Mouse (Mus musculus) heart, embryonic 15.5 days (tissue): ENCODE data around the gene Orm1. TPM values are rescaled to one million over a fixed set of nuclear protein-coding genes. Genes with fewer than 3 reads are reported as not detected.

Experiments used
- ATAC-seq: fragments of 200-750 bp; cut with Nextera tagmentation; replicated peaks from 2 replicates; pipeline ENCODE4 v1.8.0; 2017; ENCODE audit warnings: low read depth, moderate TSS enrichment; ENCODE audit not compliant: insufficient number of reproducible peaks, insufficient read depth, low FRiP score
- H3K27ac ChIP-seq: fragments of 300-500 bp; sonication (generic); 2 replicates; pipeline ENCODE4 v1.5.1; 2015; ENCODE audit warnings: mild to moderate bottlenecking, inconsistent platforms
- H3K27me3 ChIP-seq: fragments of 300-500 bp; sonication (generic); 2 replicates; pipeline ENCODE4 v1.6.1; 2015; ENCODE audit warnings: inconsistent platforms
- H3K36me3 ChIP-seq: fragments of 300-500 bp; sonication (generic); 2 replicates; pipeline ENCODE4 v1.6.1; 2015; ENCODE audit warnings: mild to moderate bottlenecking, inconsistent platforms
- H3K4me1 ChIP-seq: fragments of 300-500 bp; sonication (generic); replicated peaks from 2 replicates; pipeline ENCODE4 v1.6.1; 2015; ENCODE audit warnings: inconsistent platforms
- H3K4me2 ChIP-seq: fragments of 300-500 bp; sonication (generic); 2 replicates; pipeline ENCODE4 v1.6.1; 2015; ENCODE audit warnings: inconsistent platforms, mild to moderate bottlenecking, moderate library complexity
- H3K4me3 ChIP-seq: fragments of 300-500 bp; sonication (generic); 2 replicates; pipeline ENCODE4 v1.5.1; 2015; ENCODE audit warnings: mild to moderate bottlenecking, inconsistent platforms
- H3K9ac ChIP-seq: fragments of 300-500 bp; sonication (generic); 2 replicates; pipeline ENCODE4 v1.6.1; 2015; ENCODE audit warnings: mild to moderate bottlenecking, inconsistent platforms
- H3K9me3 ChIP-seq: fragments of 300-500 bp; sonication (generic); replicated peaks from 2 replicates; pipeline ENCODE4 v1.6.1; 2016; ENCODE audit warnings: inconsistent platforms
- WGBS: fragments of 180-500 bp; shearing (Covaris S2); methylation state at CpG from one replicate; pipeline ENCODE4 v1.1.7; 2015; ENCODE audit warnings: mixed read lengths; 5-methylcytosine and 5-hydroxymethylcytosine counted together
- polyA plus RNA-seq: library from polyadenylated mRNA; unstranded; fragments of >200 nt; fragmentation: Nextera tagmentation; extraction: Ambion mirVana; gene quantifications from 2 replicates; pipeline ENCODE4 v1.2.1, GENCODE M21; 2015

Orm1 gene
- polyA plus RNA-seq, 1 experiment from 2014 or later: not detected

DNA sequence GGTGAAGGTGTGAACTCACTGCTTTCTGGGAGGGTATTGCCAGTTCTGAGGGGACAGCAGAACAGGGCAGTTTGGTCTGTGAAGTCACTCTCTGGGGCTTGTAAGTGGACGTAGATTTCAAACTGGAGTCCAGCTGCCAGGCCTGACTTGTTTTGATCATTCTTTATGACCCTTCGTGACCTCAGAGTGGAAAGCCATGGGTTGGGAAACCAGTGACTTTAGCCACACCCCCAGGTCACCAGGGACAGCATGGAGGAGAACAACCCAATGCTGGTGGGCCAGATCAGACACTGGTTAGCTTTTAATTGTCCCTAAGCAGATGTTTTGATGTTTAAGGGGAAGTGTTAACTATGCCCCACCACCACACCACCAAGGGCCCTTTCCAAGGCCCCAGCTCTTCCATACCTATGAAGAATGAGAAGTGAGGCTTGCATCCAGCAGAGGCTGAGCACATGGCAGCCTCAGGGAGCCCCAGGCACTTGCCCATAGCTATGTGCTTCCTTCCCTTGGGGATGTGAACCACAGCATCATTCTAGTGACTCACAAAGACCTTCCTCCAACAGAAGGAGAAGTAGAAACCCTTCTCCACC lies 12.7 kb downstream of the Orm1 start:
- Histone ChIP-seq H3K9me3 (no peaks in the 10 kb centered on the region), H3K36me3 (no peaks in the 10 kb centered on the region), H3K4me1 (peaks cover 9% of the 10 kb centered on the region), H3K4me3 (no peak overlapping the region), H3K27me3 (no peaks in the 10 kb centered on the region), H3K9ac (no peak overlapping the region), H3K27ac (no peak overlapping the region), H3K4me2 (no peak overlapping the region)
- no peak for ATAC-seq
- WGBS: 74% methylated on average over 2 of the region's 2 CpGs

DNA sequence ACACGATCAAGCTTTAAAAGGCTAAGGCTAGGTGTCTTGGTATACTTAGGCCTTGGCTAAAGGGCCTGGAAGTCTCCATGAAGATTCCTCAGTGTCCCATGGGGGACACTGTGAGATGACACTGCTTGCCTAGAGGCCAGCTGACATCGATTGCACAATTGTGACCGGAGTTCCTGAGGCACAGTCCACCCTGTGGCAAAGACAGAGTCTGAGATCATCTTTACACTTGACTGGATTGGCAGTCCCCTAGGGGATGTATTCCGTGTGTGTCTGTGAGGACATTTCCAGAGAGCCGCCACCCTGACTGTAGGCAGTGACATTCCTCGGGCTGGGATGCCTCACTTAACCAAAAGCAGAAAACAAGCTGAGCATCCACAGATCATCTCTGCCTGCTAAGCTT lies 15.5 kb downstream of the Orm1 start:
- Histone ChIP-seq H3K27ac (no peak overlapping the region), H3K36me3 (no peaks in the 10 kb centered on the region), H3K4me1 (peaks cover 9% of the 10 kb centered on the region), H3K4me2 (no peak overlapping the region), H3K4me3 (no peak overlapping the region), H3K27me3 (no peaks in the 10 kb centered on the region), H3K9me3 (no peaks in the 10 kb centered on the region), H3K9ac (no peak overlapping the region)
- WGBS: 67% methylated on average over 6 of the region's 6 CpGs
- no peak for ATAC-seq

DNA sequence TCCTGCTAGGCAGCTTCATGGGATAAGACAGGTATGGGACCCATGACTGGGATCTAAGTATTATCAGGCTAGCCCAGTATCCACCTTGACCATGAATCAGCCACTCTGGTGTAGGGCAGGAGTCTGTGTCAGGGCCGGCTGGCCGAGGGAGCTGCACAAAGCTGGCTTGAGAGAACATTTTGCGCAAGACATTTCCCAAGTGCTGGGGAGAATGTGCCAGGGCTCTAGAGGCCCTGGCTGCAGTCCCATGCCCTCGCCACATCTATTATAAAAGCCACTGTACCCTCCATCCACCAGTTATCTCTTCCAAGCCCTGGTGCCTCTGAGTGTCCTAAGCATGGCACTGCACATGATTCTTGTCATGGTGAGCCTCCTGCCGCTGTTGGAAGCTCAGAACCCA lies 17.8 kb downstream of the Orm1 start, which contains the start of gene Orm2:
Orm2 (plus strand) TSS at position 300 of the 400 bp plus-strand sequence.
- ATAC-seq: no peak
- WGBS: 75% methylated on average over 5 of the region's 5 CpGs
- no peak within 1 kb of the TSS for H3K4me2 ChIP-seq
- H3K9me3 ChIP-seq: no peaks in the 10 kb centered on the region
- no peak within 1 kb of the TSS for H3K4me3 ChIP-seq
- H3K9ac ChIP-seq: no peak within 1 kb of the TSS
- no peaks in the 10 kb centered on the region for H3K4me1 ChIP-seq
- no peaks in the 10 kb centered on the region for H3K27me3 ChIP-seq
- H3K27ac ChIP-seq: no peak within 1 kb of the TSS
- no peaks in the 10 kb centered on the region for H3K36me3 ChIP-seq

DNA sequence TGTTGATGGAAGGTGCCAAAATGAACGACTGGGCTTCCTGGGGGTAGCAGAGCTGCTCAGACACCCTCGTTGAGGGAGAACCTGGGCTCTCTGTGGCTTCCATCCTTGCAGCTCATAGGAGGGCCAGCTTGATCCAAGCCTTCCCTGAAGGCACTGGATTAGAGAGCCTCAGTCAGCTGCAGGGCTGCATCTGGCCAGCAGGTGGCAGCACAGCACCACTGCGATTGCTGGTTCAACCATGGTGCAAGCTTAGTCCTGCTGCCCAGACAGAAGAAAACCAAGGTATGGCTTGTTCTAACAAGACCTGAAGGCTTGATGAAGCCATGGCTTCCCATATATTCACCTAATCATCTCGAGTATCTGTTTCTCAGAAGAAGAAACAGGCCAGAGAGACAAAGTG lies 24.2 kb downstream of the Orm1 start:
- no peak for ATAC-seq
- 13% methylated on average over 4 of the region's 4 CpGs for WGBS

DNA sequence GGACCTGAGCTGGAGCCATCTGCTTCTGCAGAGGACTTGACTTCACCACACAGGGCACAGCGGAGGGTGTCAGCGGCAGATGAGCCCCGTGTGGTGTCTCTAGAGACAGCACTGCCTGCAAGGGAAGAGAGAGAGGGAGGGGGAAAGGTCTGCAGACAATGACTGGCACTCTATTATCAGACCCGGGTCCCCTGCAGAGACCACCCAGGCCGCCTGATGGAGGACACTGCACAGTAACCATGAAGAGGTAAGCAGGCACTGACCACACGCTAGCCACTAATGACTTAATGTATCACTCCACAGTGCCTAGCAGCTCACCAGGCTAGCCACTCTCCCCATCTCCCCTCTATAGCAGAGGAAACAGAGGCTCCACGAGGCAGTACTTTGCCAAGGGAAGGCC lies 26.5 kb downstream of the Orm1 start:
- Histone ChIP-seq H3K27me3 (no peaks in the 10 kb centered on the region), H3K36me3 (0 out of 2 replicates have a peak, but pooled peaks cover 4% of the 10 kb centered on the region), H3K4me1 (no peaks in the 10 kb centered on the region), H3K27ac (no peak overlapping the region), H3K9me3 (no peaks in the 10 kb centered on the region), H3K4me3 (no peak overlapping the region), H3K4me2 (no peak overlapping the region), H3K9ac (no peak overlapping the region)
- no peak for ATAC-seq
- WGBS: 52% methylated on average over 7 of the region's 7 CpGs

More for the DNA sequence above, 24.2 kb downstream of the Orm1 start:
- Histone ChIP-seq H3K27ac (no peak overlapping the region), H3K4me2 (no peak overlapping the region), H3K4me3 (no peak overlapping the region), H3K9me3 (no peaks in the 10 kb centered on the region), H3K27me3 (no peaks in the 10 kb centered on the region), H3K36me3 (0 out of 2 replicates have a peak, but pooled peaks cover under 1% of the 10 kb centered on the region), H3K9ac (no peak overlapping the region), H3K4me1 (no peaks in the 10 kb centered on the region)

DNA sequence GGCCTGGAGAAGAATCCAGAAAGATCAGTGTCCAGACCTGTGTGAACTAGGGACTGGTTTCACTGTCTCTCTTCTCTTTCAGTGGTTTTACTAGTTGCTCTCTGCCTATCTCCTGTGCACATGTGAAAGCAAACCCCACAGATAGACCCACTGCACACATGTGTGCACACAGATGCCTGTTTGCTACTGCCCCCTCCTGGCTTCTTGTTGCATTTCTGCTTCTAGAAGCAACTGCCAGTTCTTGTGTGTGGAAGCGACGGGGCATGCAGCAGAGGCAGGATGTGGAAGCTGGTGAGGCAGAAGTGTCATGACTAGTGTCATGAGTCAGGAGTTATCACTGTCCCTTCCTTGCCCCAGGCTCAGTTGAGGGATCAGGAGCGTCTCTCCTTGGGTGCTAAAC lies 27.5 kb downstream of the Orm1 start:
- H3K27ac ChIP-seq: no peak overlapping the region
- ATAC-seq: no peak
- H3K27me3 ChIP-seq: no peaks in the 10 kb centered on the region
- H3K36me3 ChIP-seq: 0 out of 2 replicates have a peak, but pooled peaks cover 4% of the 10 kb centered on the region
- no peak overlapping the region for H3K9ac ChIP-seq
- no peak overlapping the region for H3K4me2 ChIP-seq
- no peak overlapping the region for H3K4me3 ChIP-seq
- no peaks in the 10 kb centered on the region for H3K4me1 ChIP-seq
- WGBS: 46% methylated on average over 3 of the region's 3 CpGs
- H3K9me3 ChIP-seq: no peaks in the 10 kb centered on the region

DNA sequence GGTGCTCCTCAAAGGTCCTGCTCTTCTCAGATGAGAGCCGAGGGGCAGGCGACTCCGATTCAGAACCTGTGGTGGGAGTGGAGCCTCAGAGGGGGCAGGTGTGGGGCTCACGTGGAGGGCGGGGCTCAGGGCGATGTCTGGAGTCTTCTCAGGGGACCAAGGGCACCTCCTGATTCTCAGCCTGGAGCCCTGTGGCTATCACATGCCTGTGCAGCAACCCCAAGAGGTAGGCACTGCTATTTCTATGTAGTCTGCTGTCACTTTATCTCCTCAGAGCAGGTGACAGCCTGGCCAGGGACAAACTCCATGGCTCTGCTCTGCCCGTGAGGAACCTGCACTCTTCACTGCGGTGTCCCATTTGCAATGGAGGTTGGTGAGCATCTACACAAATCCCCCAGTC lies 29.0 kb downstream of the Orm1 start:
- 86% methylated on average over 8 of the region's 8 CpGs for WGBS
- no peak overlapping the region for H3K4me3 ChIP-seq
- H3K36me3 ChIP-seq: 0 out of 2 replicates have a peak, but pooled peaks cover 4% of the 10 kb centered on the region
- no peak overlapping the region for H3K27ac ChIP-seq
- H3K9ac ChIP-seq: no peak overlapping the region
- H3K9me3 ChIP-seq: no peaks in the 10 kb centered on the region
- no peaks in the 10 kb centered on the region for H3K27me3 ChIP-seq
- H3K4me1 ChIP-seq: no peaks in the 10 kb centered on the region
- ATAC-seq: no peak
- H3K4me2 ChIP-seq: no peak overlapping the region

DNA sequence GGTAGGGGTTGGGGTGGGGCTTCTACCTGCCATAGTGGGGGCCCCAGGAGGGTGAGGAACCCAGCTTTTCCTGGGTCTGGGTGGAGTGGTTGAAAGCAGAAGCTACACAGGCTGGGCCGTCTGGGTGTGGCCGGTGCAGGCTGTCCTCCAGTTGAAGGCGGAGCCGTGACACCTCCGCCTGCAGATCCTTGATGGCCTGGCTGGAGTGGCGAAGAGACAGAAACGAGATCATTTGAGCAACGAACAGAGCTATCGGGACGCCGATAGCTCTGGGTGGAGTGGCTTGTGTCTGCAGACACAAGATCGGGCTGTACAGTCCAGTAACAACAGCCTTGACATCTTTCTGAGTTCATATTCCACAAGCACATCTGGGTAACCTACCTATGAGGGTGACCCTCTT lies 30.0 kb downstream of the Orm1 start:
- no peak overlapping the region for H3K4me3 ChIP-seq
- ATAC-seq: no peak
- H3K36me3 ChIP-seq: peaks cover 8% of the 10 kb centered on the region; the same call in 1 of the 2 replicates
- no peaks in the 10 kb centered on the region for H3K27me3 ChIP-seq
- no peak overlapping the region for H3K9ac ChIP-seq
- H3K27ac ChIP-seq: no peak overlapping the region
- WGBS: 68% methylated on average over 12 of the region's 12 CpGs
- no peaks in the 10 kb centered on the region for H3K9me3 ChIP-seq
- no peaks in the 10 kb centered on the region for H3K4me1 ChIP-seq
- no peak overlapping the region for H3K4me2 ChIP-seq

DNA sequence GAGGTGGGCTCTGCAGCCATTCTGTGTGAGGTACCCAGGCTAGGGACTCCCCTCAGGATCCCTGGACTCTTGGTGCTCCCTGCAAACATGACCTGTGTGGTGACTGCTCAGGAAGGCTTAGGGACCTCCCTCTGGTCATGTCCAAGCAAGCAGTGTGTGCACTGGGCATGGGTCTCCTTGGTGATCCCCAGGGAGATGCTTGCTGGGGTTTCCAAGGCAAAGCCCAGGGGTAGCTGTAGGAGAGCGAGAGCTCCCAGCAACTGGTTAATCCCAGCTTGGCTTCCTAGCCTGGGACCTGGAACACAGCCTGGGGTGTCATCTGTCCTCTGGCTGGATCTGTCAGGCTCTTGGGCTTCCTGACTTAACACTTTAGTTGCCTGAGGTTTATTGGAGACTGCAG lies 31.0 kb downstream of the Orm1 start:
- 69% methylated on average over 1 of the region's 1 CpGs for WGBS
- no peak overlapping the region for H3K4me3 ChIP-seq
- ATAC-seq: no peak
- H3K27me3 ChIP-seq: no peaks in the 10 kb centered on the region
- no peaks in the 10 kb centered on the region for H3K4me1 ChIP-seq
- no peak overlapping the region for H3K9ac ChIP-seq
- H3K27ac ChIP-seq: no peak overlapping the region
- H3K36me3 ChIP-seq: peaks cover 15% of the 10 kb centered on the region; the same call in 1 of the 2 replicates
- no peak overlapping the region for H3K4me2 ChIP-seq
- H3K9me3 ChIP-seq: no peaks in the 10 kb centered on the region

DNA sequence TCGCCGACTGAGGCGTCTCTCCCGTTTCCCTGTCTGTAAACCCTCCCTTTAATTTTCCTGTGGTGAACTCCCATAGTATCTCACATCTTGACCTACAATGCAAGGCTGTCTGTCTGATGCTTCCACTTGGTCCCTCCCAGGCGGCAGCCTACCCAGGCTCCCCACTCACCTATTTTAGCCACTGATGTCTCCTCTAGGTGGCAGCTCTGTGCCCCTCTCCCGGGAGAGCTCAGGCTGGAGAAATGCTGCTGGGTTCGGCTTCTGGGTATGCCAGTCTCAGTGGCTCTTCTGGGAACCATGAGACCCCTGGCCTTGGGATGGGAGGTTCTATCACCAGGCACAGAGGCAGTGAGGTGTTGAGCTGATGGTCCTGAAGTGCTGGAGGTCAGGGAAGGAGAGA lies 33.1 kb downstream of the Orm1 start:
- H3K9me3 ChIP-seq: no peaks in the 10 kb centered on the region
- H3K4me3 ChIP-seq: no peak overlapping the region
- no peaks in the 10 kb centered on the region for H3K4me1 ChIP-seq
- ATAC-seq: no peak
- H3K36me3 ChIP-seq: peaks cover 18% of the 10 kb centered on the region; the same call in 1 of the 2 replicates
- 59% methylated on average over 7 of the region's 7 CpGs for WGBS
- H3K9ac ChIP-seq: no peak overlapping the region
- H3K27ac ChIP-seq: no peak overlapping the region
- no peak overlapping the region for H3K4me2 ChIP-seq
- no peaks in the 10 kb centered on the region for H3K27me3 ChIP-seq

DNA sequence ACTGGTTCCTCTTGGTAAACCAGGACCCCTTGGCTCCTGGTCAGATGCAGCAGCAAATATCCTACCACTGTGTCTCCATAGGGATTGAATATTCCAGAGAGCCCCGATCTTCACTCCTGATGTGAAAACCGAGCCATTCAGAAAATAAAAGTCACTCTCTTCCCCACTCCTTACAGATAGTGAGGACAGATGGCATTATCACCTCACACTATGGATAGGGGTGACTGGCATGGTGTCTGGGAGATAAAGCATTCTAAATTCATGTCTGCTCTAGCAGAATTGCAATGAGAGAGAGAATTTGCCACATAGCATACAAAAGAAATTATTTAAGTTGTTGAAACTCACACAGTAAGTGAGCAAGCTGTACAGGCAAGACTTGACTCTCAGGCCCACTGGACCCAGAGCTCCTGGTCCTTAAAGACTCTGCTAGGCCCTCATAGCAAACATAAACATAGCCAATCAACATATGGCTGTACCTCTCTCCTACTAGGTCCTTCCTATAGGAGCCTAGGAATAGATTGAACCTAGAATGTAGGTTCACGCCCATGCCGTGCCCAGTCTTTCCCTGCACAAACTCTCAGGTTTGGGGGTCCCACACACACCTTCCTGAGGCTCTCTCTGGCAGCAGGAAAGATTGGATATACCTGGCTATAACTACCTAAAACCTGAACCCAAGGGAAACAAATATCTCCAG lies 38.5 kb downstream of the Orm1 start:
- Histone ChIP-seq H3K36me3 (peaks cover 14% of the 10 kb centered on the region; the same call in 1 of the 2 replicates), H3K27me3 (no peaks in the 10 kb centered on the region), H3K27ac (no peak overlapping the region), H3K4me1 (no peaks in the 10 kb centered on the region), H3K4me3 (no peak overlapping the region), H3K9ac (no peak overlapping the region), H3K4me2 (no peak overlapping the region), H3K9me3 (no peaks in the 10 kb centered on the region)
- no peak for ATAC-seq
- WGBS: 79% methylated on average over 4 of the region's 4 CpGs

DNA sequence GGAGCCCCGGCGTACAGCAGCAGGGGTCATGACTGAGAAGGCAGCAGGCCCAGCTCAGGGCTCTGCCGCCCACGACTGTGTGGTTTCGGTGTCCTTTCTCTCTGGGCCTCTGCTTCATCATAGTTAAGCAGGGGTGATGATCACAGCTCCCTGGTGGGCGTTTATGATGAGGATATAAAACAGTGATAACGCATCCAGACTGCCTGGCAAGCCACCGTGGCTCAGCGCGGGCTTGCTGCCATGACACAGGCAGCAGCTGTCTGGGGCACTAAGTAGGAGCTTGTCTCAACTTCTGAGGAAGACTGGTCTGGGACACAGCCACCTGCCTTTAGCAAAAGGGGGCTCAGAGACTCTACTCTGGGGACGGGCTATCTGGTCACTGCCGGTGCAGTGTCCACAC lies 39.1 kb downstream of the Orm1 start:
- ATAC-seq: no peak
- Histone ChIP-seq H3K9me3 (no peaks in the 10 kb centered on the region), H3K27ac (no peak overlapping the region), H3K4me1 (no peaks in the 10 kb centered on the region), H3K36me3 (peaks cover 14% of the 10 kb centered on the region; the same call in 1 of the 2 replicates), H3K4me2 (no peak overlapping the region), H3K4me3 (no peak overlapping the region), H3K9ac (no peak overlapping the region), H3K27me3 (no peaks in the 10 kb centered on the region)
- WGBS: 67% methylated on average over 12 of the region's 12 CpGs
